Mouse (Mus musculus) common myeloid progenitor, adult 5-6 weeks (primary cell): ENCODE results near the gene Arhgap10. TPM values are rescaled to one million over a fixed set of nuclear protein-coding genes. Genes with fewer than 3 reads are reported as not detected.

Experiments used
- ATAC-seq: replicated peaks from 2 replicates; pipeline ENCODE4 v1.8.0; 2016; ENCODE audit warnings: low read depth, mild to moderate bottlenecking, moderate TSS enrichment, inconsistent platforms; ENCODE audit not compliant: poor library complexity, severe bottlenecking
- total RNA-seq: library from RNA; stranded (forward); fragments of 200-1000, 187-1606 nt; gene quantifications from 2 replicates; pipeline ENCODE4 v1.2.3, GENCODE M21; 2017

Arhgap10 gene
- total RNA-seq, 1 experiment from 2014 or later: 30.7 TPM

DNA sequence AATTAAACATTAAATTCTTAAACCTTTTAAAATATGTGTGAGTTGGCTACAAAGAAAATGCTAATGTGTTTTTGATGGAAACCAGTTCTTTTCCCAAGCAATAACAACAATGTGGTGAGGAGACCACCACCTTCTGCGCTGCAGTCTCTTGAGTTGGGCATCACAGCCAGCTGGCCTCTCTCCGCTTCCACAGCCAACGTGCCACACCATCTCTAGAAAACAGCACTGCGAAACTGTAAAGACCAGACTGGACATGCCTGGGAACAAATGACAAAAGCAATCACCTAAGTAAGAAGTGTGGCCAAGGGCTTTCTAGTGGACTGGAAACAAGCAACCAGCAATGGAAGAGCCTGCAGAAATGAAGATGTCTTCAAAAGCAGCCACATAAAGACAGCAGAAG lies 195.9 kb downstream of the Arhgap10 start:
- ATAC-seq: no peak

- no peak for ATAC-seq
Observed at GRCm38 (mm10) chr8:77318590-77318989, 199.2 kb downstream of the Arhgap10 start.

DNA sequence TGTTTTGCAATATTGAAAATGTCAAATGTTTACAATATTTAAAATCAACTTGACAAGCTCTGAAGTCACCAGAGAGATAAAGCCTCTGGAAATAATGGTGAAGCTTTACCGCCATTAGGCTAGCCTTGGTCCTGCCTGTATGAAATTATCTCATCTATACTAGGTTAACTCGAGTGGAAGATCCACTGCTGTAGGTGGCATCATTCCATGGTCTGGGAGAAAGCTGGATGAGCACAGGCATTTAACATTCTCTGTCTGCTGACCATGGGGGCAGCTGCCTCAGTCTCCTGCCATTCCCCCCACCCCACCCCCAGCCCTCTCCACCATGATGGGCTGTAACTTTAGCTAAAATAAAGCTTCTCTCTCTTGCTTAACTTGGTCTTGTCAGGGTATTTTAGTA lies 200.0 kb downstream of the Arhgap10 start:
- no peak for ATAC-seq

DNA sequence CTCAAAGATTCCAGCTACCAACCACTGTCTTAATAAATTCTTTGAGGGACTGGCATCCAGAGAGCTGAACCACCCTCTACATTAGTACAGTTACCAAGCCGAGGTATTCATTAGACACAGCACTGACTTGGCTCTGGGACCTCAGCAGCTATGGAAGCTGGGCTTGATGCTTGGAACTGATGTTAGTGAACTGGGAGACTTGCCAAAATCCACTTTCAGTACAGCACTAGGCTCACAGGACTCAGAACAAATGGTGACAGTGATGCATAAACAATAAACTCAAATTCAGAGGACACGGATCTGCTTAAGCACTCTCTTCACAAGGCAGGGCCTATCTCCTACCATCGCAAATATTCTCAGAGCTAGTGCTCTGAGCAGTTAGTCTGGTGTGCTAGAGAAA lies 204.8 kb downstream of the Arhgap10 start:
- no peak for ATAC-seq

GRCm38 (mm10) chr8:77311762-77312161 lies 206.0 kb downstream of the Arhgap10 start:
- ATAC-seq: 0 out of 2 replicates have a peak, but pooled peaks have one; percentile 32

DNA sequence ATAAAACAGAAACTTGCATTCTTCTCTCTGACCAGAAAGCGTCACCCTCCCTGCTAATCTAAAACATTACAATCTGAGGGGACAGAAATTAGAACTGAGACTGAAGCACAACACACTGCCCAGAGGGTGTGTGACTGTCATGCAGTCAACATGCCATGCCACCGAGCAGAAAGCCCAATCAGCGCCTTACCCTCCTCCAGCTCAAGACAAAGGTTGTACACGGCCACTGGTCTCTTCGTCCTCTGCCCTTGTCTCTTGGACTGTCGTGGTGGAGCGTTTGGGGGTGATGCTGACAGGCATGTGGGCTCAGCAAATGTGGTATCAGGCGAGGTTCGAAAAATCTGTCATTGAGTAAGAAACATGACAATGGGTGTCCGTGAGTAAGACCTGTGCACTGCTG lies 207.2 kb downstream of the Arhgap10 start:
- no peak for ATAC-seq

- ATAC-seq: no peak
Observed at GRCm38 (mm10) chr8:77310026-77310425, 207.7 kb downstream of the Arhgap10 start.

DNA sequence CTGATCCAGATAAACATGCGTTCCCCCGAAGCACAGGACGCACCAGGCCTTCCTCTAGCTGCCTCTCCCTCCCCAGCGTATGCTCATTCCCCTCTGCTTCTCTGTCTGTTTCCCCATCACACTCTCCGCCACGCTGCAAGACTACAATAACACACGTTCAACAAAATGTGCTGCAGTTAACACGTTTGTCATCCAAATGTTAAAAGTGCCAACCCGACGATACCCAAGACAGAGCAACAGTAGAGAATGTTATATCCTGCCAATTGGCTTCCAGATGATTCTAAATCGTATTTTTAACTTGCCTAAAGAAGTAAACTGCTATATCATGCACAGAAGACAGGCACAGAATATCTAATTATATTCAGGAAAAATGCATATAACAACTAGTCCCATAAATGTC lies 223.2 kb downstream of the Arhgap10 start:
- no peak for ATAC-seq

DNA sequence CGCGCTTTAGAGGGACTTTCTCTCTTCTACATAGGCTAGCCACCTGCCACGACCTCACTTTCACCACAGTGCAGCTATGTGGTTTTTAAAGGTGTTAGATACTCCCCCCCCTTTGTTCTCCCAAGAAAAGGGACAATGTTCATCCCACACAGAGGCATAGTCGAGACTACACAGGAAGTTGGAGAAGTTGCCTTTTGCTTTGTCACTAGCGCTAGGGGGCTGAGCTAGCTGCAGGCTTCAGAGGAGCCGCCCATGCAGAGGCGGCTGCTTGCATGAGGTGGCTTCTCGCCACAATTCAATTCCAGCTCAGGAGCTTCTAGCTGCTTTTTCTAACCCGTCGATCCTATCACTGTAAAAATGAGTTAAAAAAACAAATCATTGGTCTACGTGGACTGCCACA lies 225.1 kb downstream of the Arhgap10 start:
- no peak for ATAC-seq

DNA sequence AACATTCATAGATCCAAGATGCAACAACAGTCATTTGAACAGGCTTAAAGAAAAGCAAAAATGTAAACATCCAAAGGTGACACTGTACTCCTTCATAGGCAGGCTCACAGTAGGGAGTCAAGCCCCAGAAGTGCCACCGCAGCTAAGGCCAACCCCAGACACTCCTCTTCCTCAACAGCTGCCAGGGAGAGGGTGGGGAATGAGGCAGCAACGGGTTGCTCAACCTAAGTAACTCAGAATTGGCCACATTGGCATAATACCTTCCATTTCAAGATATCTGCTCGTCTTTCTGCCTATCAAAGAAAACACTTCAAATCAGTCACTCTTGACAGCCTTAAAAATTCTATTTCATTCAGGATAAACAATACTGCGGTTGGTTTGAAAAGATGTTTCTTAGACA lies 225.6 kb downstream of the Arhgap10 start:
- ATAC-seq: no peak

DNA sequence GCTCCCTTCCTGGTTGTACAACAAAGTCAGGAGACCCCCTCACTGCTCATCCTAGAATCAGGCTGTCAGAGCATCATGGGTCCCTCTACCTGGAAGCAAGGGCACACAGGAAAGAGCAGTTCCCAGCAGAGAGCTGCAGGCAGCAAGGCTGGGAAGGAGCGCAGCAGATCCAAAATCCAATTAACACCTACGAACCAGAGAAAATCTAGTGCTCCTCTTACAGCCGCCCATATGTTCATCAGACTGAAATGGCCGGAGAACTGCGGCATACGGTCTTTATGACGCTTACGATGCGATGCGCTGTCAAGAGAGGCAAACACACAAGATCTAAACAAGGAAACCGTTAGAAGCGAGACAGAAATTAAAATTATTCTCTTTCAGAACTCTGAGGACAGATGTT lies 229.3 kb downstream of the Arhgap10 start:
- ATAC-seq: no peak

DNA sequence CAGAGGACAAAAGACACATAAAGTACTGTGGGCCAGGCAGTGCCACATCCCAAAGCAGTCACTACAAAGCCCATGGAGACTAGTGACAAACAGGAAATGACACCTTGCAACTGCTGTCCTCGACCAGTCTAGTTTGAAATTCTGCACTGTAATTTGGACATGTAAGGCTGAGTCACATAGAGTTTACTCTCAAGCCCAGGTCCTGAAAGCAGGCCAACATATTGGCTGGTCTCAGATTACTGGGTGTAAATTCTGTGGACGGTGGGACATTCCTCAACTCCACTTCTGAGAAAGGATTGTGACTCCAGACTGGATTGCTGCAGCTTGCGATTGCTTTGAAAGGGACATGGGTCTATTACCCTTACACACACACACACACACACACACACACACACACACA lies 229.7 kb downstream of the Arhgap10 start:
- ATAC-seq: no peak

GRCm38 (mm10) chr8:77284473-77284872 lies 233.3 kb downstream of the Arhgap10 start:
- no peak for ATAC-seq

DNA sequence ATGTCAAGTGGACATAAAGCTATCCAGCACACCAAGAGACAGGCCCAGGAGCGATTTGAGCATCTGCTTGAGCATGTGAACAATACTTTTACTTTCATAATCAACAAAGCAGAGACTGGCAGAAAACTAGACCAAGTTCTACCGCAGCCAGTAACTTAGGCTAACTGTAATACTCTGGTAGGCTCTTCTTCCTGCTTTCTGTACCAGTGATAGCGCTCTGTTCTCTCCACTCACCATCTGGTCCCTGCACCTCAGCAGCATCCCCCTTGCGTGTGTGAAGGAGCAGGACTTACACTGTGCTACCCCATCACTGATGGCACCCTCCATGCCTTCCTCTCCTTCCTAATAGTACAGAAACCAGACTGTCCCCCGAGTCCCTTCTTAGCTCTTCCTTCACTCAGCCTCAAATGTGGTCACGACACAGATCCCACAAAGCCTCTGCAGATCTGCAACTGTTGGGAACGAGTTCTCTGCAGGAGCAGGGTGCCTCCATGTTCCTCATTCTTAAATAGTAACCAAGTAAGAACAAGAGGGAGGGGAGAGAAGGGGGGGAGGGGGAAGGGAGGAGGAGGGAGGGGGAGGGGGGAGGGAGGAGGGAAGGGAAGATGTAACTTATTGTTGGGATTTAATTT lies 235.0 kb downstream of the Arhgap10 start:
- peak; percentile 67 for ATAC-seq

DNA sequence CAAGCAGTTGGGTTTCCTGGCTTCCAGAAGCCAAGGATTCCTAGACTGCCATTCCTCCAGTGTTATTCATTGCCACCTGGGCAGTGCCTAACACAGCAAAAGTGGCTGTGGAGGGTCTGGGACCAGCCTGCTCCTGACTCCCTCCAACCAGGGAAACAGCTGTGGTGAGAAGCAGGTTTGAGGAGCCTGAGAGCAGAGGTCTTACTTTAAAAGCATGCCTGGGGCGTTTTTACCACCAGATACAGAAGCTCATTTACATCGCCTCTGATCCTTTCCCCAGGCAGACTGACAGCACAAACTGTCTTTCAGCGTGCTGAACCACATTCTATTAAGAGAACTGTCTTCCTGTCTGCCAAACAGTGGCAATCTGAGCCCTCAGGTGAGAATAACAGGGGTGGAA lies 237.8 kb downstream of the Arhgap10 start:
- no peak for ATAC-seq

GRCm38 (mm10) chr8:77278246-77278645 lies 239.5 kb downstream of the Arhgap10 start:
- ATAC-seq: no peak

- ATAC-seq: peak; percentile 86
Observed at GRCm38 (mm10) chr8:77276827-77277226, 240.9 kb downstream of the Arhgap10 start.

DNA sequence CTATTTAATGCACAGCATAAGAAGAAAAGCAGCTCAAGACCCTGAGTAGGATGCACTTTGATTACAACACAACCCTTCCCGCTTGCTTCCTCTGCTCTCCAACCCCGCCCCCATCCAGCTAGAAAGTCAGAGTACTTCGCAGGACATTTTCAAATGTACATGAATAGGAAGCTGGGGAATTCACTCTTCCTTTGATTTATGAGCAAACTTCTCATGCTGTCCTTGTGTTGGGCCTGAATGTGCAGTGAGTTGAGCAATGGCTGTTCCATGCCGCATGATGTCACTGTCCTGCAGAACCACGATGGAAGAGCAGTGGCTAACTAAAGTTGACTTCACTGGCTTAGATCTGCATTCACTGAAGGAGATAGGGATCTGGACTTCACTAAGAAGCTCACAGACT lies 242.2 kb downstream of the Arhgap10 start:
- no peak for ATAC-seq

- no peak for ATAC-seq
Observed at GRCm38 (mm10) chr8:77272136-77272535, 245.6 kb downstream of the Arhgap10 start.

- no peak for ATAC-seq
Observed at GRCm38 (mm10) chr8:77267941-77268405, 249.8 kb downstream of the Arhgap10 start.

- no peak for ATAC-seq
Observed at GRCm38 (mm10) chr8:77262216-77263009, 255.3 kb downstream of the Arhgap10 start.

GRCm38 (mm10) chr8:77261215-77261614 lies 256.5 kb downstream of the Arhgap10 start:
- ATAC-seq: no peak
